Mouse (Mus musculus) lung, embryonic 14.5 days (tissue): ENCODE data around the gene Hectd1. TPM values are rescaled to one million over a fixed set of nuclear protein-coding genes. Genes with fewer than 3 reads are reported as not detected.

Source experiments
- ATAC-seq: fragments of 200-750 bp; cut with Nextera tagmentation; 2 replicates; pipeline ENCODE4 v1.8.0; 2017; ENCODE audit warnings: mild to moderate bottlenecking, moderate TSS enrichment, moderate library complexity; ENCODE audit not compliant: insufficient read depth
- DNase-seq: peaks from one replicate; pipeline ENCODE4 v3.0.0-alpha.2; 2015
- H3K27ac ChIP-seq: fragments of 300-500 bp; sonication (generic); 2 replicates; pipeline ENCODE4 v1.5.1; 2014; ENCODE audit warnings: low read depth, mild to moderate bottlenecking, moderate library complexity
- H3K27me3 ChIP-seq: fragments of 300-500 bp; sonication (generic); 2 replicates; pipeline ENCODE4 v1.6.1; 2014; ENCODE audit warnings: low read length, control low read depth; ENCODE audit not compliant: insufficient read depth
- H3K36me3 ChIP-seq: fragments of 300-500 bp; sonication (generic); 2 replicates; pipeline ENCODE4 v1.6.1; 2014; ENCODE audit warnings: control low read depth; ENCODE audit not compliant: insufficient read depth
- H3K4me1 ChIP-seq: fragments of 300-500 bp; sonication (generic); 2 replicates; pipeline ENCODE4 v1.6.1; 2014; ENCODE audit warnings: antibody characterized with exemption, control low read depth; ENCODE audit not compliant: insufficient read depth
- H3K4me2 ChIP-seq: fragments of 300-500 bp; sonication (generic); 2 replicates; pipeline ENCODE4 v1.6.1; 2014; ENCODE audit warnings: mild to moderate bottlenecking
- H3K4me3 ChIP-seq: fragments of 300-500 bp; sonication (generic); 2 replicates; pipeline ENCODE4 v1.5.1; 2014; ENCODE audit warnings: low read depth, low read length
- H3K9ac ChIP-seq: fragments of 300-500 bp; sonication (generic); 2 replicates; pipeline ENCODE4 v1.6.1; 2014
- H3K9me3 ChIP-seq: fragments of 300-500 bp; sonication (generic); 2 replicates; pipeline ENCODE4 v1.6.1; 2016; ENCODE audit warnings: low read depth, low read length, control low read depth
- CTCF ChIP-seq: IDR thresholded peaks from 2 replicates; pipeline ENCODE4 v1.5.1; 2016; ENCODE audit warnings: antibody characterized with exemption, low read depth
- WGBS: fragments of 180-500 bp; shearing (Covaris S2); extraction: QIAGEN DNeasy Blood & Tissue Kit; methylation state at CpG from one replicate; pipeline ENCODE4 v1.1.7; 2014; 5-methylcytosine and 5-hydroxymethylcytosine counted together
- polyA plus RNA-seq: library from polyadenylated mRNA; unstranded; fragments of >200 nt; fragmentation: Nextera tagmentation; extraction: Ambion mirVana; gene quantifications from 2 replicates; pipeline ENCODE4 v1.2.1, GENCODE M21; 2014

Gene Hectd1
- polyA plus RNA-seq, 1 experiment from 2014 or later = 46.8 TPM

GRCm38 (mm10) chr12:51705778-51706177, 123.6 kb downstream of the Hectd1 start:
- ATAC-seq (no peak), DNase-seq (peak; percentile 23)
- WGBS = 60% methylated on average over 12 of the region's 12 CpGs
- no peak overlapping the region for H3K4me3 ChIP-seq
- no peaks in the 10 kb centered on the region for H3K36me3 ChIP-seq
- no peak overlapping the region for H3K4me2 ChIP-seq
- H3K27ac ChIP-seq = no peak overlapping the region
- H3K9ac ChIP-seq = no peak overlapping the region
- H3K9me3 ChIP-seq = no peaks in the 10 kb centered on the region
- H3K27me3 ChIP-seq = no peaks in the 10 kb centered on the region
- H3K4me1 ChIP-seq = peaks cover 3% of the 10 kb centered on the region; the same call in 1 of the 2 replicates
- TF ChIP-seq CTCF = no peak

- Histone ChIP-seq H3K27ac (no peak overlapping the region), H3K36me3 (no peaks in the 10 kb centered on the region), H3K4me3 (no peak overlapping the region), H3K27me3 (no peaks in the 10 kb centered on the region), H3K4me2 (no peak overlapping the region), H3K9ac (no peak overlapping the region), H3K4me1 (peaks cover 3% of the 10 kb centered on the region; the same call in 1 of the 2 replicates), H3K9me3 (no peaks in the 10 kb centered on the region)
- no peak for TF ChIP-seq CTCF
- ATAC-seq (no peak), DNase-seq (no peak)
- 69% methylated on average over 7 of the region's 7 CpGs for WGBS
Observed at GRCm38 (mm10) chr12:51704572-51704971, 124.8 kb downstream of the Hectd1 start.

GRCm38 (mm10) chr12:51703859-51704258, 125.5 kb downstream of the Hectd1 start:
- Histone ChIP-seq H3K9me3 (no peaks in the 10 kb centered on the region), H3K4me1 (no peaks in the 10 kb centered on the region), H3K36me3 (no peaks in the 10 kb centered on the region), H3K4me2 (no peak overlapping the region), H3K4me3 (no peak overlapping the region), H3K27ac (no peak overlapping the region), H3K9ac (no peak overlapping the region), H3K27me3 (no peaks in the 10 kb centered on the region)
- 43% methylated on average over 1 of the region's 1 CpGs for WGBS
- TF ChIP-seq CTCF = no peak
- ATAC-seq (no peak), DNase-seq (no peak)

DNA sequence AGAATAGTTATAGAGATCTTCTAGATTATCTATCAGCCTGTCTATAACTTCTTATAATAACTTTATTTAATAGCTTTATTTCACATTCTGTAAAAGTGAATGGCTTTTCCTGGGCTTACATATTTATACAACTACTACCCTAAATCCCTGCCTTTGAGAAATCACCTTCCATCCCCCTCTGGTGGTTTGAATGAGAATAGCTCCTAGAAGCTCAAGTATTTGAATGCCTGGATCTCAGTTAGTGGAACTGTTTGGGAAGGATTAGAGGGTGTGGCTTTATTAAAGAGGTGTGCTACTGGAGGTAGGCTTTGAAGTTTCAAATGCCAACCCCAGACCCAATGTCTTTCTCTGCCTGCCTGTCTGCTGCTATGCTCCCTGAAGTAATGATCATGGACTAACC, 127.6 kb downstream of the Hectd1 start:
- H3K4me3 ChIP-seq = no peak overlapping the region
- H3K4me1 ChIP-seq = no peaks in the 10 kb centered on the region
- ATAC-seq (no peak), DNase-seq (no peak)
- H3K36me3 ChIP-seq = no peaks in the 10 kb centered on the region
- no peak overlapping the region for H3K4me2 ChIP-seq
- no peak overlapping the region for H3K27ac ChIP-seq
- H3K9me3 ChIP-seq = no peaks in the 10 kb centered on the region
- H3K9ac ChIP-seq = no peak overlapping the region
- TF ChIP-seq CTCF = 0 out of 2 replicates have a peak, but pooled peaks have one; percentile 11
- H3K27me3 ChIP-seq = no peaks in the 10 kb centered on the region

DNA sequence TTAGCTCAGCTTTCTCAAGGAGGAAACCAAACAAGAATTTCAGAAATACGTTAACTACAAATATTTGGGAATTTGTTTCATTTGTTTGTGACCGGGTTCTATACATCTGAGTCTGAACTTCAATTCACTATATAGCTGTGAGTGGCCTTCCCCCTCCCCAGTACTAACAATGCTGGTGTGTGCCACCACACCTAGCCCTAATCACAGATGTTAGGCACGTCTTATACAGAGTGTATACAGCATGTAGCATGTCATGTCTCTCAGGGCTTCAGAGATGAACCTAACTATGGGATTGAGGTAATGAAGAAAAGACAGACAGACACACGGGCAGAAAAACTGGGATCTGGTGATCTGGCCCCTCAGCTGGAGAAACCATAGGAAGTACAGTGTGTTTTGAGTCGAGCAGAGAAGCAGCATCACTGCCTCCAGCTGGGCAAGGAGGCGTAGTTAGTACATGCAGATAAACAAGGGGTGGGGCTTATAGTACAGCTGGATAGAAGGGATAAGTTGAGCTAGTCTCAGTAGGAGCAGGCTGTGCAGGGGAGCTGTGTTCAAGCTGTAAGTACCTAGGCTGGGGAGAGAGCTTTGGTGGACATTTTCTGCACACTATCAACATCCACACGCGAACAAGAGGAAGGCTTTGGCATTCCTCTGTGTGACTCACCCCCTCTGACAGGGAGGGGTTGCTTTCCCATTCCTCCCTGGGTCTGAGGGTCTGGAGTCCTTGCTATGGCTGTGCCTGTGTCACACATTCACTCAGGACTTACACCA, 129.5 kb downstream of the Hectd1 start:
- Histone ChIP-seq H3K9me3 (no peaks in the 10 kb centered on the region), H3K9ac (no peak overlapping the region), H3K27me3 (no peaks in the 10 kb centered on the region), H3K27ac (peak overlapping the region; percentile 26; the same call in 1 of the 2 replicates), H3K4me2 (no peak overlapping the region), H3K4me3 (no peak overlapping the region), H3K36me3 (no peaks in the 10 kb centered on the region), H3K4me1 (no peaks in the 10 kb centered on the region)
- TF ChIP-seq CTCF = no peak
- peak; percentile 41 for DNase-seq
- peak; percentile 79 for ATAC-seq
- WGBS = 38% methylated on average over 8 of the region's 8 CpGs

GRCm38 (mm10) chr12:51696157-51696556, 133.2 kb downstream of the Hectd1 start:
- Histone ChIP-seq H3K36me3 (no peaks in the 10 kb centered on the region), H3K4me2 (no peak overlapping the region), H3K4me3 (no peak overlapping the region), H3K4me1 (no peaks in the 10 kb centered on the region), H3K9me3 (no peaks in the 10 kb centered on the region), H3K27me3 (no peaks in the 10 kb centered on the region), H3K9ac (no peak overlapping the region), H3K27ac (no peak overlapping the region)
- WGBS = 76% methylated on average over 2 of the region's 2 CpGs
- DNase-seq = no peak
- TF ChIP-seq CTCF = no peak
- ATAC-seq = no peak

- H3K4me2 ChIP-seq = no peak overlapping the region
- no peak overlapping the region for H3K4me3 ChIP-seq
- H3K36me3 ChIP-seq = no peaks in the 10 kb centered on the region
- ATAC-seq (no peak), DNase-seq (no peak)
- no peak for TF ChIP-seq CTCF
- no peaks in the 10 kb centered on the region for H3K27me3 ChIP-seq
- H3K4me1 ChIP-seq = no peaks in the 10 kb centered on the region
- no peak overlapping the region for H3K27ac ChIP-seq
- H3K9me3 ChIP-seq = no peaks in the 10 kb centered on the region
- H3K9ac ChIP-seq = no peak overlapping the region
- 72% methylated on average over 1 of the region's 1 CpGs for WGBS
Observed at GRCm38 (mm10) chr12:51694966-51695365, 134.4 kb downstream of the Hectd1 start.
